Mouse (Mus musculus) urinary bladder, postnatal 25 days (tissue): Measurements from ENCODE around the gene Gm17087.

ENCODE experiments used
- DNase-seq: peaks from one replicate; pipeline ENCODE4 v3.0.0; 2022; ENCODE audit warnings: low spot score

The Gm17087 gene

DNA sequence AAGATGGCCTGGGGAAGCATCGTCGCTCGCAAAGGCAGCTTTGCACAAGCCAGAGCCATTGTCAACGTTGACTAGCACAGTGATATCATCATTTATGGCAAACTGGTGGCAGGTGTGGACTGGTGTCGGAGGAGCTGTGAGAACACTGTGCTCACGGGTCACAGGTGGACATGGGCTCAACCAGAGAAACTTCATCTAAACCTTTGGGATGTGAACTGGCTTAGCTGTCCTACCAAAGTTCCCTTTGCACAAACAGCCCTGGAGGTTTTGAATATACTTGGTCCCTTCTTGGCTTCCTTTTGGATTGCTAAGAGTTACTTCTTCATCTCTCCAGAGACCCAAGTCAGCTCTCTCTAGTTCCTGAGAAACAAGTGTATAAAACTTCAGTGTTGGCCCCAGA is at the start of gene Gm17087:
TSS of gene Gm17087 (minus strand) at position 101 of the 400 bp plus-strand sequence.
- DNase-seq: no peak

DNA sequence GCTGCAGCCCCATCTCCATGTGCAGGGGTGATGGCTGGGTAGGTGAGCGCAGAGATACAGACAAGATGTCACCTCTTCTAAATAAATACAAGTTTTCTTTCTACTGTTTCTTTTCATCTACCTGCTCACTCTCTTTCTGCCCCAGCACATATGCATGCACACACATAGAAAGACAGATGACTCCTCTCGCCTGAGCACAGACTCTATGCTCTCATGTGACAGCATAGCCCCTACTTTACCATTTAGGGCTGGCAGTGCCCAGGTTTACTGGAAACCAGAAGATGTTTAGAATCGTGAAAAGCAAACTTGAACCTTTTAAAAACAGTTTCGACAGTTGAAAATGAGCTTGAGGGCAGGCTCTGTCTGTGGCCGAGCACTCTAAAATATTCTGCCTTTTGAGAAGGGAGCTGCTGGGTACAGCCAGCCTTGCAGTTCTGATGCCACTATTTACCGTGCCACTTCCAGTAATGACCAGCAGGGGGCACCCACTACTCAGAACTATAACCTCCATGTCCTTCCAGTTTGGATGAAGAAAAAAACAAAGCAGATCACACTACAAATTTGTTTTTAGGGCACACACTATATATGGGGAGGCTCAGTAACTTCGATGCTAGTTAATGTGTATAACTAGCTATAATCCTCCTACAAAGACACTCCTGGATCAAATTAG is 47.3 kb upstream of the Gm17087 start:
- DNase-seq: peak; percentile 71

DNA sequence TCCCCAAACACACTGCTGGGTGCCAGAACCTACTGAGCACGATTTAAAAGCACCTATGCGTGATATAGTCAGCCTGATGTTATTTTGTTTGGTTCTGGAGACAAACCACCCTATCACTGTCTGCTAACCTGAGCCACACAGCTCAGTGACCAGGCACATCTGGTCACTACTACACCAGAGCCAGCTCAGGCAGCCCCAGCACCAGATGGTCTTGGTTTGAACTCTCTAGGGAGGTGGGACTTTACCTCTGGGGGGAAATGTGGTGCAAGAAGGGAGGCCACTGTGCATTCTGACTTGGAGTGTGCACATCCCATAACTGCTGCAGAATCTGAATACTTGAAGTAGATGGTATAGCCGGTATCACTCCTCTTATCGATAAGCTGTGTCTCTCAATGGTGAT is 45.2 kb upstream of the Gm17087 start:
- DNase-seq: no peak

DNA sequence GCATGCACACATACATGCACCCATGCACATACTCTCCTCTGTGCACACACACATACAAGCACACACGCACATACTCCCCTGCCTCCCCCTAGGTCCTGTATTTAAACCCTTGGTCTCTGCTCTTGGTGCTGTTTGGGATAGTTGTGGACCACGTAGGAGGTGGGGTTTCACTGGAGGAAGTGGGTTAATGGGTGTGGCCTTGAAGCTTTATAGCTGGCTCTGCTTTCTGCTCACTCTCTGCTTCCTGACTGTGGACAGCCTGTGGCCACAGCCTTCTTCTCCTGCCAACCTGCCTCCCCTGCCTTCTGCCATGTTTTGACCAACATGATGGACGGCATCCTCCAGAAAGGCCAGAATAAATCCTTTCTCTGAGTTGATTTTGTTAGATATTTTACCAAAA is 39.9 kb upstream of the Gm17087 start:
- no peak for DNase-seq

DNA sequence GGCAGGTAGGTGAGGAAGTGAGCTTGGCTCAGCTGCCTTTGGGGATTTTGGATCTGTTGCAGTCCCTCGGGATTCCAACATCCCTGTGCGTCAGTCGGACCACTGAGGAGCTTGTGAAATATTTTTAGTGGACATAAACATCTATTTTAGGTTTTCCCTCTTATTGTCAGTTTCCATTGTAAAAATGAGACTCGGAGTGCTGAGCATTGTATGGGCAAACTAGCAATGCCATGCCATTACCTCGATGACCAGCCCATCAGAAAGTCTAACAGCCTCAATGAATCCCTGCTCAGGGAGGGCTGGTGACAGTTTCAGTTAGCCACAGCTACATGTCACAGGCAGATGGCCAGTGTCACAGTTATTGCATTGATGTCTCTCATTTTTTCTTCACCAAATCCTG is 39.2 kb upstream of the Gm17087 start:
- no peak for DNase-seq

DNA sequence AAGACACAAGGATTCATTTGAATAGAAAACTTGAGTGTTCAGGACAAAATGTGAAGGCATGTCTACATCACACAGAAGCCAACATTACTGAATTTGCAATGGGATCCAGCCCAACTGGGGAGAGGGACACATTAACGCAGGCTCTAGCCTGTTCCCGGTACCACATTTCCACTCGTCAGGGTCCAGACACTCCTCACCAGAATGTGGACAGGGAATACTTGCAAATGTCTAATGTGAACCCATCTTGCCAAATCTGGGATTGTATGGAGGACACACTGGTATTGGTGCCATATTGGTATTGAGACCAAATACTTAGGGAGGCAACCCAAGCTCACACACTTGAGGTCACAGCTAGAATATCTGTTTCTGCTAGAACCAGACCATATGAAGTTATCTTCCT is 36.2 kb upstream of the Gm17087 start:
- no peak for DNase-seq

DNA sequence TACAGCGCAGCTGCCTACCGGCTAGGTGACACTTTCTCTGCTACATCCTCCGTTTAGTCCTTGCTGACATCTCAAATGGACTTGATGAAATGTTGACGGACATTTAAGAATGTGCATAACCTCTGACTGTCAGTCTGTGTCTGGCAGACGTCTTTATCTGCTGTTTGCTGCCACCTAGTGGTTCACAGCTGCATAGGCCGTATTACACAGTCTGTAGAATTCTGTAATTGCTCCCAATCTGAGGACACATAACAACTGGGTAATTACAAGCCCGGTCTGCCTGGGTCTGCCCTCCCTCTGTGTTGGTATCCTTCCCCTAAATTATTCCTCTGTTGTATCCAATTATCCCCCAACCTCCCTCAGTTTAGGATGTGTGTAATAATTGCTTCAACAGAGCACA is 31.0 kb upstream of the Gm17087 start:
- DNase-seq: peak; percentile 35

DNA sequence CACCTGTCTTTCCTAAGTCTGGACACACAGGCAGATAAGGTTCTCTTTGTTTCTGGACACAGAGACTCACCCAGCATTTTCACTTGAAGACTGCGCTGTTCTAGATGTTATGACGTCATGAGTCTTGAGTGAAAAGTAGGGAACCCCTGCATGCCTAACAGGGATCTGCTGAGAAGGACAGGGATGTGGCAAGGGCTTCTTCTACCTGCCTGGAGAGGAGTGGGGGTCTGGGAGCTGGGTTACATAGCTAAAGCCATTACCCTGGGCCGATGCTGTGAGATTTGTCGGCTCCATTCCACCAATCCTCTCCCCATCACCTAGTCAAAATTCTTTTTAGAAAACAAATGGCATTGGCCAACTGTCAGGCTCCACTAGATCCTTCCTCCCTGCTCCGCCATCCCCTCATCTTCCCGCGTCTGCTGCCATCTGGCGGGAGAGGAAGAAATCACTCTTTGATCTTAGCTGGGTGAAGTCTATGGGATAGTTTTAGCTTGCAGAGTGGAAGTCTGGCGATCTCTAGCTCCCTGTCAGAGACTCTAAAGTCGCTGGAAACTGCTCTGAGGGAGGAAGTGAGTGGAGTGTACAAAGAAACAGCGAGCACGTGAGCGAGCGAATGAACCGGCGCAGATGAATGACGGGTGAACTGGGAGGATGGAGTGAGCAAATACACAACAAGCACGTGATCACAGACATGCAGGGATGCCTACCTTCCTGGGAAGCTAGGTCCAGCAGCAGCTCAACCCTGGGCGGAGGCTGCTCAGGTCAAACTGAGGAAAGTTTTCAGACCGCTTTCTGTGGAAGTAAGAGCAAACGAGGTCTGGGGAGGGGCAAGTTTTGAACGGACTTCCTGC is 25.9 kb upstream of the Gm17087 start:
- DNase-seq: peak; percentile 64

DNA sequence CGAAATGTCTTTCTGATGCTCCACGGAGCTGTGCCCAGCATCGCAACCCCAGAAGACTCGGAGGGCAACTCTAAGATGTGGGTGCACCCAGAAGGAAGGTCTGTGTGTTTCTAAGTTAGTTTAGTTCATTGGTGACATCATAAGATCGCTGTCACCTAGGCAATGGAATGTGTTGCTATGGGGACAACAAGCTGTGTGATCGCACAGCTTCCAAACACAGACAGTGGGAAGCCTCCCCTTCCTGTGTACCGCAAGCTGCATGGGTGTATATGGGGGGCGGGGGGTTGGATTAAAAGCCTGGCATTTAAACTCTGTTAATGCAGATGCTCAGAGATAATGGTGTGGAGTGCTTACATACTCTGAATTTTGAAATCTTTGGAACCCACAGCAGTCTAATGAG is 14.8 kb upstream of the Gm17087 start:
- DNase-seq: no peak

DNA sequence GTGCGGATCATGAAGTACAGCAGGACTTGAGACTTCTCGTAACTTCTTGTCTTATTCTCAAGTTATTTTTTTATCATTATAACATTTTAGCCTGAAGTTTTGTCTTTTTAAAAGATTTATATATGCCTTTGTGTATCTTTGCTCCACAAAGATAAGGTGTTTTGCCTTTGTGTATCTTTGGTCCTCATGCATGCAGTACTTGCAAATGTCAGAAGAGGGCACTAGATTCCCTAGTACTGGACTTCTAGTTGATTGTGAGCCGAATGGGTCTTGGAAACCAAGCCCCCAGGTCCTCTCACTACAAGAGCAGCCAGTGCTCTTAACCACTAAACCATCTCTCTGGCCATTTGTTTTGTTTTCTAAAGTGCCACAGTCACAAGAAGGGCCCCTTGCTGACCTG is 13.6 kb upstream of the Gm17087 start:
- DNase-seq: no peak

DNA sequence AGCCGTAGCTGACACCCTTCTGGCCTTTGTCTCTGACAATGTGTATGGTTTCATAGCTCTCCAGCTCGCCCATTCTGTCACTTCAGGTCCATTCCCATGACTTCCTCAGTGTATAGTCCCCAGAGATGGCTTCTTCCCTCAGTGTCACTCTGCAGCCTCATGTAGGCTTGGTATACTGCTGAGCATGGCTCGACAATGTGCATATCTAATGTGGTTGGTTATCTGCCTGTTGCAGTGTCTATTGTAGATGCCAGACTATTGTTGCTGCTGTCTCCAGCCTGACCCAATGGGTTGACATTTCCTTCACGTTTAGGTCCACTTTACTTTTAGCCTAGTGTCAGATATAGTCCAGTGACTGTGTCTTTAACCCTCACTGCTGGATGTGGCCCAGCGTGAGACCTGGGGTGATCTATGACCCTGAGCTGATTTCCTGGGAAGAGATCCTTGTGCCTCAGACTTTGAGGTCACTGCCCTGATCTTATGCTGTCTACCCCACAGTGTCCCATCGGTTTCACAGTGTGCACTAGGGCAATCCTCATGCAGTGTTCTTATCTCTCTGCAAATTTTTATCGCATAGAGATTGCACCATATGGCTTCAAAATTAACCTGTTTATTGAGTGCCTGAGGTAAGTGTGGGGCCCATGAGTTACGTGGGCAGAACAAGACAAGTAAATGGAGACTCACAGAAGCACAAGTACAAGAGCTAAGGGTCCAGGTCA is 7.0 kb upstream of the Gm17087 start:
- DNase-seq: no peak

DNA sequence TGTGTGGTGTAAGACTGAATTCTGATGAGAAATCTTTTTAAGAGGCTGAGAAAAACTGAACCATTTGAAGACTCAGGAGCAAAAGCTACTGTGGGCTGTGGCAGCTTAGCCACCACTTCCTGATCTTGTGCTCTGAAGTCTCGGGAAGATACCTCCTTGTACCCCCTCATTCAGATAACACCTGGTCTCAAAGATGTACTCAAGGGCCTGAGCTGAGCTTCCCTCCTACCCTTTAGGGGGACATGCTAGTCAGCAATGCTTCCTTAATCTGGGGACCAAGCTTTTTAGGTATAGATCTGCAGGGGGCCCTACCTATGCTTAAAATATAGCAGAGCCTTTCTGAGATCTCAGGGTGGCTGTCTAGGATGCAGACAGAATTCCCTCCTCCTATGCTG is 3.9 kb downstream of the Gm17087 start:
- no peak for DNase-seq

DNA sequence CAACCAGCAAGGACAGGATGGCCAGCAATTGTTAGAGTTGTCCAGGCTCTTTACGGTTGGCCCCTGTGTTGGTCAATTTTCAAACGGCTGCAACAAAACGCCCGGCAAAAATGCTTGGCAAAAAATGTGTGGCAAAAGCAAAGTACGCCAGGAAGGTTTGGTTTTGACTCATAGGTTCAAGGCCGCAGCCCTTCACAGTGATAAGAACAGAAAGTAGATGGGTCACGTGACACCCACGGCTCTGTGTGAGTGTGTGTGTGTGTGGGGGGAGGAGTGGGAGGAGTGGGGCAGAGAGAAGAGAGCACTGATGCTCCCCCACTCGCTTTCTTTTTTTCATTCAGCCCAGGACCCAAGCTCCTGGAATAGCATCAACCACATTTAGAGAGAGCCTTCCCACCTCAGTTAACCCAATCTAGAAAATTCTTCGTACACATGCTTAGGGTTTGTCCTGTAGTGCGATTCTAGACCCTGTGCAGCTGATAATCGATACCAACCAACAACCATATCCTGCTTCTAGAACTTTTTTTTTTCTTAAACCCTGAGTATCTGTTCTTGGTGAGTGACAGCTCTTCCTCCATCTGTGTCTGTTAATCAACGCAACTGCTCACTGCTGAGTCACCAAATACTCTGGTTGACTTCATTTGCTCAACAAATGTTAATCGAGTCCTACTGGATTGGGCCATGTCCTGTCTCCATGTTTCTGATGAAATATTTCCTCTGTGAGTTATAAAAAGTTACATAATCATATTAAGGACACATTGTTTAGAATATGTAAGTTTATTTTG is 4.5 kb downstream of the Gm17087 start:
- no peak for DNase-seq

DNA sequence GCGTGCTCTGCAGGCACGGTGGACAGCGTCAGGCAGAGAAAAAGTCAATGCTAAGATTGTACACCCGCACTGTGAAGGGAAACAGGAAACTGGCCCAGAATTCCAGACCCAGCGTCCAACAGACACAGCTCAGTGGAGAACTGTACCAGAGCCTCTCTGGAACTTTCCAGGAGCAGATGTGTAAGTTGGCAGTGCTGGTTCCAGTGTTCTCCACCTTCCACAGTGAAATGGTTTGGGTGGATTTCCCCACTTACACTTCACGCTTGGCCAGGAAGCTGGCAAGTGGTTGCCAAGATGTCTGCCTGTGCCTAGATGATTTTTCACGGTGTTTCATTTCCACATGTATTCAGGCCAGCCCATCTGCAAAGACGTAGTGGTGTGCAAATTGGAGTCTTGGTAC is 8.8 kb downstream of the Gm17087 start:
- DNase-seq: no peak

DNA sequence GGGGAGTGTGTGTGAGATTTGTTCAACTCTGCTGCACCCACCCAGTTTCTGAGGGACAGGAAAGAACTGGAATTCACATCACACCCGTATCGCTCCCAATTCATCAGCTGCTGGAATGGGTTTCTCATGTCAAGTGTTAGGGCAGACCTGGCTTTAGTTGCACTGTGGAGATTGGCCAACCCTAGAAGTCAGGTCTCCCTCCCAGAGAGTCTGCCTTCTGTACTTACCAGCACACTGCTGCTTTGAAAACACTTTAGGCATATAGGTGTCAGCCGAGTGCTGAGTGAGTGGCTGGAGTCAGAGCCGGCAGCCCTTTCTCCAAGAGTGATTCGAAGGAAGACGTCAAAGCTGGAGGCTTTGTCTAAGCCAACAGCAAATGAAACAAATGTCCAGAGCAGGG is 10.5 kb downstream of the Gm17087 start:
- no peak for DNase-seq

DNA sequence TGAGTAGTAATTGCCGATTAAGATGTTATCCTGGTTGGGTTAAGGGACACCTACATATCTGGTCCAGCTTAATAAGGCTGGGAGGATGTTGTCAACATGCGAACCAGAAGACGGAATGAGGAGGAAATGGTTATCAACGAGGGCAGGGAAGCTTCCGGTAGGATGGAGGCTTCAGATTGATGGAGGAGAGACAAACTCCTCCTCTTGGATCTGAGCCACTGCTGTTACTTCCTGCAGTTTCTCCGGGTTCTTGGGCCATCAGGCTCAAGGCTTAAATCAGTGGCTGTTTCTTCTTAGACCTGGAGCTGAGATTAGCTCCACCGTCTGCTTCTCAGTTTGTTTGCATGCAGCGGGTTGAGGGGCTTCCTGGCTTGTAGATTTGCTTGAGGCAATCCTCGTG is 11.0 kb downstream of the Gm17087 start:
- no peak for DNase-seq

DNA sequence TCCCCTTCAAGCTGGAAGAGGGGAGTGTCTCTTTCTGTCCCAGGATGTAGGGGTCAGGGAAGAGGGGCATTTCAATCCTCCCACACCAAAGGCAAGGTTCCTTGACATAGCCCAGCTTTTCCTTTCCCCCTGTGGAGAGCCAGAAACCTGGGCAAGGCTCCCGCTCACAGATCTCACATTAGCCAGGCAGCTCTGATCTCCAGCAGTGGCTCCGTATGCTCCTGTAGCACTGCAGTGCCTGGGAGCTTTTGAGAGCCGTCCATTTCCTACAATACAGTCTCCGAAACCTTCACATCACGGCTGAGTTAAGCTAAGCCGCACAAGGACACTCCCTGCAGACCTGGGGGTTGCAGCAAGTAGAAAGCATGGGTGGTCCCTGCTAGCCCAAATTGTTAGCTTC is 12.5 kb downstream of the Gm17087 start:
- no peak for DNase-seq

DNA sequence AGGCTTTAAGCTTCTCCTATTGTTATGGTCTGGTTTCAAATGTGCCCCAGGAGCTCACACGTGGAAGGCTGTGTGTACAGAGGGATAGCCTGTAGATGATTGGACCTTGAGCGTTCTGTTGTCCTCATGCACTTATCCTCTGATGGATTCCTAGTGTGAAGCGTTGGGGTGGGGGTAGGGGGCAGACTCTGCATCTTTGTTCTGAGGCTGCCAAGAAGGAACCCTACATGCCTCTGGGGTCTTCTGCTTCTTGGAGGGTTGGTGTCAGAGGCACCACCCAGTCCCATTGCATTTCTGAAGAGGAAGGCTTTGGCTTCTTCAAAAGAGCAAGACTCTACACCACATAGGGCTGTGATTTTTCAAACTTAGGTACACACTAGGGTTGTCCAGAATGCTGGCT is 13.1 kb downstream of the Gm17087 start:
- no peak for DNase-seq

DNA sequence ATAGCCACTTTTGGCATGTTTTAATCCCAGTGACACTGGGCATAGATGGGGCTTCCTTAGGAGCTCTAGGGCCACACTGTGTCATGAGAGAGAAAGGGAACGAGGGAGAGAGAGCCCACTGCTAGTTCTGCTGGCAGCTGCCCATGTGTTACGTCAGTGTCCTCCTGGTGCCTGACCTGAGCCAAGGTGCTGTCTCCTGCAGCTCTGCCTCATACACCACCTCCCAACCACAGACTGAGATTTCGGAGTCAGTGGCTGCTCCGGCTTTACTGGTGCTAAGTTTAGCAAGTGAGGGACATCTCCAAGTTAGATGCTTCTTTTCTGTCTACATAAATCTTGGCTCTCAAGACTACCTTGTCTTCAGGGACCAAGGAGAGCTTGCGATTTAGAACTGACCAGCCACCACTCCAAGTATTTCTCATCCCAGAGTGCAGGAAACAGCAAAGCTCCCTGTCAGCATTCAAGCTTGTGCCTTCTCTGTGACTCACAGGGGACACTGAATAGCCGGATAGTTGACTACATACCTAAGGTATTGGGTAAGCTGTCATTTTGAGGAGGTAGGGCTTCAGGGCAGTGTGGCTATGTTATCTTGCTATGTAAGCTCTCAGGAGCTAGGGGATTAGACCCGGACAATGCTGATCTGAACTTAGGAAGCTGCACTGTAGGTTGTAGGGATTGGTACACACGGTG is 14.3 kb downstream of the Gm17087 start:
- no peak for DNase-seq

DNA sequence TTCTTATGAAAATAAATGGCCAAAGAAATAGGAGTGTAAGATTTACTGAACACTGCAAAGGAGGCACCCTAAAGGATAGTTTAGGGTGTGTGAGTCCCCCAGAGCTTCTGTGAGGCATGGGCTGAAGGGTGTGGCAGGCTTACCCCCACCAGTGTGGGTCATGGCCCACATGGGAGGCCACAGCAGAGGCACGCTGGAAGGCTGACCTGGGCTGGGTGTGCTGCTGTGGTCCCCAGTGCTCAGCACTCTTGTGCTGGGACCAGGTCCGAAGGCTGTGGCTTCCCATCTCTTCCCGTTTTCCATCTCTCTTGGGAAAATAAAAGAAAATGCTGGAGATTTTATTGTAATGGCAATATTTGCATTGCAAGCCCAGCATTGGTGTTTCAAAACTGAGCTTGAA is 15.1 kb downstream of the Gm17087 start:
- DNase-seq: no peak

DNA sequence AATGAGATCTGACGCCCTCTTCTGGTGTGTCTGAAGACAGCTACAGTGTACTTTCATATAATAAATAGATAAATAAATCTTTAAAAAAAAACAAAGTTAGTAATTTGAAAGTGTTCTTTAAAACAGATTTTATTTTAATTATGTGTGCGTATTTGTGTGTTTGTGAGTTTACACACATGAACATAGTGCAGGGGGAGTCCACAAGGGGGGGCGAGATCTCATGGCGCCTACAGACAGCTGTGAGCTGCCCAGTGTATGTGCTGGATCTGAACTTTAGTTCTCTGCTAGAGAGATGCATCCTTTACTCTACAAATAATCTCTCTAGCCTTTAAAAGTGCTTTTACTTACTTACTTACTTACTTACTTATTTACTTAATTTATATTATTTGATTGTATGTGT is 18.0 kb downstream of the Gm17087 start:
- no peak for DNase-seq

DNA sequence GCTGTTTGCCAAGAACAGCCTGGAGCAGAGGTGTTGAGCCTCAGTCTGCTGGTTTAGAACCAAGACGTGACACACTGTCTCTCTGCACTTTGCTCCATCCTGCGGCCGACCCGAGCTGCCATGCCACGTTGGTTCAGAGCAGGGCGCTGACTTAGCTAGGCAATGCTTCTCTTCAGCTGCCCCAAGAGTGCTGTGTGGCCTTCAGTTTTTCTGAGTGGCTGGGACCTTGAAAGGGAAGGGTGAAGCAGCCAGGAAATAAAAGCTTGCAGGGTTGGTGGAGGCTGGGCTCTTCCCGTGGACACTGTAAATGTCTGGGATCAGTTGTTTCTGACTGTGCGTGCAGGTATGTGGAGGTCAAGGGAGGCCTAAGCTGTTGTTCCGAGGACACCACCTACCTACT is 20.4 kb downstream of the Gm17087 start:
- no peak for DNase-seq
